Mouse (Mus musculus) layer of hippocampus, adult 18-20 months (tissue): ENCODE results near the gene Tec. TPM values are rescaled to one million over a fixed set of nuclear protein-coding genes. Genes with fewer than 3 reads are reported as not detected.

Experiments used
- DNase-seq, 2 experiments: peaks; one replicate each; pipeline ENCODE4 v3.0.0; 2022; ENCODE audit warnings: low spot score in 2 of 2
- long read RNA-seq: library from polyadenylated mRNA; stranded (forward); transcript quantifications from one replicate; pipeline ENCODE4 v2.0.0, GENCODE M21; 2021
- total RNA-seq, 2 experiments: library from RNA; stranded (reverse); gene quantifications; 2 replicates each; pipeline ENCODE4 v1.2.3; 2021

The Tec gene
- 1 to 10 TPM; 1.2 to 1.7 TPM for total RNA-seq
- long read RNA-seq, result 0 reads

GRCm38 (mm10) chr5:72868091-72868875 is at the start of gene Tec:
Gene Tec (minus strand): TSS chr5:72868483.
- DNase-seq, result peak; percentile 34 to 66

GRCm38 (mm10) chr5:72916851-72917250 is 48.6 kb upstream of the Tec start:
- DNase-seq, result no peak

- no peak for DNase-seq
Observed at GRCm38 (mm10) chr5:72916048-72916447, 47.8 kb upstream of the Tec start.

- peak in 1 of 2 experiments; percentile 30 for DNase-seq
Observed at GRCm38 (mm10) chr5:72914633-72915561, 46.6 kb upstream of the Tec start.

GRCm38 (mm10) chr5:72913648-72914557 is 45.6 kb upstream of the Tec start, which contains the start of gene Slain2:
Gene Slain2 (plus strand): TSS chr5:72914304.
- DNase-seq, result peak; percentile 90 to 95

- DNase-seq, result no peak
Observed at GRCm38 (mm10) chr5:72911284-72911683, 43.0 kb upstream of the Tec start.

GRCm38 (mm10) chr5:72910373-72910772 is 42.1 kb upstream of the Tec start:
- no peak for DNase-seq

GRCm38 (mm10) chr5:72909363-72909762 is 41.1 kb upstream of the Tec start:
- DNase-seq, result no peak

GRCm38 (mm10) chr5:72908324-72908936 is 40.1 kb upstream of the Tec start:
- no peak for DNase-seq

GRCm38 (mm10) chr5:72907402-72907801 is 39.1 kb upstream of the Tec start:
- no peak for DNase-seq

- no peak for DNase-seq
Observed at GRCm38 (mm10) chr5:72904903-72905790, 36.9 kb upstream of the Tec start.

- no peak for DNase-seq
Observed at GRCm38 (mm10) chr5:72902876-72903516, 34.7 kb upstream of the Tec start.

- no peak for DNase-seq
Observed at GRCm38 (mm10) chr5:72902312-72902711, 34.0 kb upstream of the Tec start.

- DNase-seq, result no peak
Observed at GRCm38 (mm10) chr5:72901866-72902265, 33.6 kb upstream of the Tec start.

GRCm38 (mm10) chr5:72899255-72899654 is 31.0 kb upstream of the Tec start:
- DNase-seq, result no peak

- no peak for DNase-seq
Observed at GRCm38 (mm10) chr5:72897998-72898397, 29.7 kb upstream of the Tec start.

GRCm38 (mm10) chr5:72896478-72897279 is 28.4 kb upstream of the Tec start:
- DNase-seq, result no peak

GRCm38 (mm10) chr5:72895261-72895660 is 27.0 kb upstream of the Tec start:
- DNase-seq, result no peak
